Mouse (Mus musculus): ENCODE measurements around the gene Figla.
"Not testable (repeated sequence)": the region's sequence is repeated elsewhere in the genome, so short reads cannot be mapped to it uniquely, and the experiment has no call there.

The Figla gene

DNA sequence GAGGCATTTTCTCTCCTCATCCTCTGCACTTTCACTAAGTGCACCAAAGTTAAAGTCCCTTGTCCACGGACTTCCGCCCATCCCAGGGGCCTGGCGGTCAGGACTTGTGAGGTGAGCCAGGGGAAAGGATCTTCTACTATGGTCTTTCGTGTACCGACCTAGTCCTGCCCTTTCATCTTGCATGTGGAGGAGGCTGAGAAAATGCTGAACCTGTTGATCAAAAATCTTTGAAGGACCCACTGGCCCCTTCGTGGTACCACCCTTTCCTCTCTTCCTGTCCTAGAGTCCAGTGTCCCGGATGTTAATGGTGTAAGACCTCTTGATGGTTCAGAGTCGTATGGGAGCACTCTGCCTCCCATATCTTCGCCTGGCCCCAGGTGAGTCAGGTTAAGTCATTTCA is at the start of gene Figla:
TSS of gene Figla (plus strand) at position 301 of the 400 bp plus-strand sequence.
- DNase-seq = no peak

DNA sequence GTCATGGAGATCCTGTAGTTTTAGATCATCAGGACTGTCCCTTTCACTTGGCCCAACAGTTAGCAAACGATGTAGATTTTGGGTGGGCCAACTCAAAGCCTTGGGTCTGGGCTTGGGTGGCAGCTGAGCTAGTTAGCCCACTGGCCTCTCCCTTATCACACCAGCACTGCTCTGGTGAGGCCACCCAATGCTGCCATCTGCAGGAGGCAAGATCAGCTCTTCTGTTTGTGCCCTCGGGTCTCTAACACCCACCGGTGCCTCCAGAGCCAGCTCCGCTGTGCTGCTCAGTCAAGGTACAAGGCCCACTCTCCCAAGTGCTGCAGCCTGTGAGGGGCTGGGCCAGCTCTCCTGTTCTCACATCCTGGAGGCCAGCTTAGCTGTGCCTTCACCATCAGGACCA is 49.3 kb upstream of the Figla start:
- DNase-seq = peak; percentile 56

DNA sequence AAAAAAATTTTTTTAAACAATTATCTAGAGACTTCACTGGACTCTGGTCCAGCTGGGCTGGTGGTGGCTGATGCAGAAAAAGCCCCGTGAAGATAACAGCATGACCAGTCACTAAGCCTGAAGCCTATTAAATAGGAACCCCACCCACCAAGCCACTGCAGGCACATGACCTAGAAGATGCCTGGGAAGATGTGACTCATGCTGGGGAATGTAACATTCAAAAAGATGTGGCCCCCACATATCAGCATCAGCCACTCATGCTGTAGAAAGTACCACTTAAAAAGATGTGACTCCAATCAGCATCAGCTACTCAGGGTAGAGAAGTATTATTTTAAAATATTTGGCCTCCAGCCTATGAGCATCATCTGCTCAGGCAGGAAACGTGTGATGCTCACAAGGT is 46.1 kb upstream of the Figla start:
- DNase-seq = no peak

DNA sequence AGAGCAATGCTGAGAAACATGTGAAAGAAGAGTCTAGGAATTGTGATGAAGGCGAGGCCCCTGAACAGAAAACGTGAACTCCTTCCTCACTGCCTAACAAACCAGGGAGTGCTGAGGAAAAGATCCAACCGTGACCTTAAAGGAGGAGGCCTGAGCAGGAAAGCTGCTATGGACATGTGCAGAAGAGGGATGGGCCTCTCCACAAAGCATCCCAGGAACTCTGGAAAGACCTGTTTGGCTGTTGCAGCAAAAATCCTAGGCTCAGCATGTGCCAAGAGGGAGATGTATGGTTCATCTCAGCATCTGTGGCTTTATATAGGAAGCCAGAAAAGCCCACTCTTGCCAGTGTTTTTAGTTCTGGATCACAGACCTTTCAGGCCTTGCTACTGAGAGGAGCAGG is 43.3 kb upstream of the Figla start:
- DNase-seq = no peak

DNA sequence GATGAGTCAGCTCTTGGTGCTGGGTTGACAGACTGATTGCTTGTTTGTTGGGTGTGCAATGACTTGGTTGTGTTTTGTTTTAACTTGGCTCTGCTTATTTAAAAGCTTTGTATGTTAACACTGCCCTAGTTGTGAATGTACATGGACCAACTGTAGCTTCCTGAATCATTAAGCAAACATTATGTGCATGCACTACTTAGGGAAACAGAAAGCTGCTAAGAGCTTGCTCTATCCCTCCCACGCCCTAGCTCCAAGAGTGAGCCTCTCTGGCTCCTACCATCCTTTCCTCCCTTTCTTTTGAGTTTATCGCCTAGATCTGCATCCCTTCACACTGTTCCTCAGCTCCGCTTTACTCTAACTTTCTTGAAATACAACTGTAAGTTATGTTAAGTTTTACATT is 42.6 kb upstream of the Figla start:
- DNase-seq = no peak

DNA sequence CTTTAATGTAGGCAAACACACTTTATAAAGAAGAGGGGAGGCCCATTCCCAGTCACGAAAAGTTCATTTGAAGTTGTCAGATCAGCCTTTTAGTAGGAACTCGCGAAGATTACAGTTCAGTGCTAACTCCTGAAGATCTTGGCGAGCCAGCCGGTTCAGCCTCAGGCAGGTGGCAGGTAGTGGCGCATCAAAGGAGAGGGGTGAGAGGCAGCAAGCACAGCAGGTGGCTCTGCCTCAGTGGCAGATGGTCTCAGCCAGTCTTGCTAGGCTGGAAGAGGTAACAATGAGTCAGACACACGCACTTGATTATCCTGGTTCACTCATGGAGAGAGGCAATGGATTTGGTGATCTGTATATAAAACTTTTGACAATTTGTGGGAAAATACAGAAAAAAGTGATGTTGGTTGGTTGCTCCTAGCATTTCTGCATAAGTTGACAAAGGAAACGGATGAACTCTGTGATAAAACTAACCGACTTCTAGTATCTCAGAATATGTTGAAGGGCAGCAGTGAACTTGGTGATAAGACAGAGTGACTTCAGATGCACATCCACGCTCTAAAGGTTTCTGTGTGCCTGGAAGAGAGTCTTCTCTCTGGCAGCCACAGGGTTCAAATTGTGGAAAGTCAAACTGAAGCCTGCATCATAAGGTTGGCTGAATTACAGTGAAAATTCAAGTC is 40.9 kb upstream of the Figla start:
- no peak for DNase-seq

DNA sequence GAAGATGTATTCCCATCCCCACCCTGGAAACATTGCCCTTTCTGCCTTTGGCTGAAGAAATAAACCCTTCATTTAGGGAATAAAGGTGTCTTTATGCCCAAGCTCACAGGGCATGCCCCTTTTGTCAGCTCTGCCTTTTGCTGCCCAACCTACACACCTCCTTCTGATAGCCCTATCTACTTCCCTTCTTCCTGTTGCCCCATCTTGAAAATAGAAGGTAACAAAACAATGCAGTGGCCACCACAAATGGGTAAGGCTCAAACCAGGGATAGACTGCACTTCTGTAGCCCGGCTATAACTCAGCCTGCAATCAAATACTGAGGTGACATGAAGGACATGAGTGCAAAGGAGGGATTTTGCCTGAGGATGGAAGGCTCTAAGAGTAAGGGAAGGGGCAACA is 40.2 kb upstream of the Figla start:
- no peak for DNase-seq

DNA sequence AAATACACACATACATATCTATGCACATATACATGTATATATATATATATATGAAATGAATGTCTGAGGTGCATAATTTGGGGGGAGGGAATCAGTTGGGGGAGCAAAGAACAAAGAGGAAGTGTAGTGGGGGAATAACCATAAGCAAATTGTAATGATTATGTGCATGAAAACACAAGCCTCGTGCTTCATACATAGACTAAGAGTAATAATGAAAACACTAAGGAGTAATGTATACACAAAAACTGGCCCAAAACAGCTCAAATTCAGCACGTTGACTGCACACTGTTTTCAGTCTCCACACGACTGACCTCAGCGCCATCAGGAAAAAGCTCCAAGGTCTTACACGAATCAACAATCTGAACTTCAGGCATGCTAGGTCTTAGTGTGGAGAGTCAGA is 39.7 kb upstream of the Figla start:
- DNase-seq = no peak

DNA sequence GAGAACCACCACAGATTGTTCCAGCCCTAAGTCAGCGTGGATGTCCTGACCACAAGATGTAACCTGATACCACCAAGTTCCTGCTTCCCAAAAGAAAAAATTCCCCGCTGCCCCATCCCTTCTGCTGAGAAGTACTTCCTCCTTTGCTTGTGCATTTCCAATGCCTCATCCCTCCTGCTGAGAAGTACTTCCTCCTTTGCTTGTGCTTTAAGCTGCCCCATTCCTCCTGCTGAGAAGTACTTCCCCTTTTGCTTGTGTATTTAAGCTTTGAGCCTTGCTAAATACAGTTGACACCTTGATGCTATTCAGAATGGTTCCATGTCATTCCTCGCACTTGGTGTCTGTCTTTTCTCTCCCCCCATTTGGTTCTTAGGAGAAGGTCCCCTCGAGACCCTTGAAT is 37.2 kb upstream of the Figla start:
- not testable (repeated sequence) for DNase-seq

DNA sequence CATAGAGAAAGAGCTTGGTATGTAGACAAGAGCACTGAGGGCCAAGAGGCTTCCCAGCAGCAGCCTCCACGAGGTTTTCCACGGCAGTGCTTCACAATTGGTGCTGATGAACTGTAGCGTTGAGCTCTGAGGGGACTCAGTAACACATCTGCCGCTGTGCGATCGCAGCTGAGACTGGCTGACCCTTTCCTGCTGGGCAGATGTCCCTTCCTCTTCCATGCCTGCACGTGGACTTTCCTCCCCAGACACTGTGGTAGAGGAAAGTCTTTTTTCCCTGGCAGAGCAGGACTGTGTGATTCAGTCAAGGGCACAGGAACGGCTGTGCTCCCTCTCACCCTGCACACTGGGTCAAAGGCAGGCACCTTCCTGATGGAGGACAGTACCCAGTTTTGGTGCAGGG is 31.6 kb upstream of the Figla start:
- DNase-seq = no peak

DNA sequence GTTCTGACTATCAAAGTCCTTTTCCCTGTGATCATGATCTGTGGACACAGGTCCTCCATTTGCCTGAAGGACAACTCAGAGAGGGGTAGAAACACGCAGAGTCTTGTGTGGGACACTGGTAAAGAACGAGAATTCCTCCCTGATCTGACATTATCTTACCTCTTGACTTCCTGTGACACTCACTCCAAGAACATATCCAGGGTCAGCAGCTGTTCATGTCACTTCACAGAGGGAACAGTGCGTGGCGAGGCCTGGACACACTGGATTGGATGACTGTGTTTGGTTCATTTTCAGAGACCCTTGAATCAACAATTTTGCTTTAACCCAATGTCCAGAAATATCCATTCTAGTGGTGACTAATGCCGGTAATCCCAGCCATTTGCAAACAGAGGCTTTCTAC is 26.4 kb upstream of the Figla start:
- not testable (repeated sequence) for DNase-seq

DNA sequence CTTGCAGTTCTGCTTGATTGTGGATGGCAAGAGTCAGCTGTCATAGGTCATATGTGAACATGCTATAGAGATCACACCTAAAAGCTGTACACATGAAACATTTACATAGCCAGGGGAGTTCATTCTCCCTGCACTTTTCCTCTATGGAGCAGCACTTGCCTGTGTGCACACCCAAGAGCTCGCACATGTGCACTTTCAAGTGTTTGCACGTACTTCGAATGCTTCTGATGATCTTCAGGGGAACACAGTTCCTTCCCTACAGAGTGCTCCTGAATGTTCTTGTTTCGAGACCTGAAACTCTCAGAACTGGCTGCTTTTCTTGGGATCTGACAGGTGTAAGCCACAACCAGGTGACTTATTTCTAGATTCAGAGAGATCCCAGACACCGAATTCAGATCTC is 25.2 kb upstream of the Figla start:
- DNase-seq = not testable (repeated sequence)

DNA sequence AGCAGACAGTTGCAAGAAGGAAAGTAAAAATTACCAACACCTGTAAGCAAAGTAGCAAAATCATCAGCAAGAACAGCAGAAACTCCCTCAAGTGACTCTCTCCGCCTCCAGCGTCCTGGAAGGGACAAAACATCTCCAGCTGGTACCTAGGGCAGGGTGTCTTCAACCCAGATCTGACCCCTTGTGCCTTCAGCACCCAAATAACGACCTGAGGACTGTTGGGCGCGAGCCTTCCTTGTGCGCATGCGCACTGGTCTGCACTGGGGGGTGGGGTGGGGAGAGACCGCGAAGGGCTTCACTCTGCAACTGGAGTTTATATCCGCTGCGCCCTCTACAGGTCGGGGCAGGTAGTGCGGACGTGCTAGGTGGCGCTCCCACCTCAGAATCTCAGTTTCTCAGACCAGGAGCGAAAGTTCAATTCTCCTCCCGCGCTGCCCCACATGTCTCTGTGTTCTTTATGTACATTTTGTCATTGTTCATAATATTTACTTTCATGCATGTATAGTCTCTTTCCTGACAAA is 12.5 kb upstream of the Figla start:
- DNase-seq = peak; percentile 28

DNA sequence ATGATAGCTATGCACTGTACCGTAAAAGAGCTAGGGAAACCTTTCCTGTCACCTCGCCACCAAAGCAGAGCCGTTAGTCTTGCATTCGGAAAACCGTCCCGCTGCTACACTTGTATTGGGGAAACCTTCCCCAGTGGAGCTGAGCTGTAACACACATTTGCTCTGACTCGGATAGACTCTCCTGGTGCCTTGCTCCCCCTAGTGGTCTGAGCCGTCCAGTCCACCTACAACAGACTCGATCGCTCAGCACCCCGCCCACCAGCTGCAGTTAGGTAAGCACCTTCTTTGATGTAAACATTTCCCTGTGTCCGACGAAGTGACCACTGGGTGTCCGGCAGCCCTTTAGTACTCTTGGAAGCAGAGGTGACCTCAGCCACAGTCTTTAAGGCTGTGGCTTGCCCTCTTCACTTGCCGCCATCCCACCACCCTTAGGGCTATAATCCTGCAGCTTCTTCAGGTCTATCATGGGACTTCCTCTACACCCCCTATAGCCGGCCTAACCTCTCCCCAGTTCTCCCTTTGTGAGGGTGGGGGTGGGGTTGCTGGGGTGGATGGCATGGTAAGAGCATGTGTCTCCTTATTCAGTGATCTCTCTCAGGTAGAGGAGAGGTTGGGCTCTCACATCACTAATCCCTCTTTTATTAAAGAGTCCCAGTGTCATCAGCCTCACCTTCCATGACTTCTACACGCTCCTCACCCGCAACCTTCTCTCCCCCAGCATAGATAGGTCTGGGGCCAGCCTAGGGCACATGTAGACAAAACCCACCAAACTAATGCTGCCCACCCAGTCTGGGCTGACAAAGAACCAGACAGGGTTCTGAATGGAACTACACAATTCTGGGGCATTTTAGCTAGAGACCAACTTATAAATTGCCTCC is 11.5 kb upstream of the Figla start:
- DNase-seq = peak; percentile 75

DNA sequence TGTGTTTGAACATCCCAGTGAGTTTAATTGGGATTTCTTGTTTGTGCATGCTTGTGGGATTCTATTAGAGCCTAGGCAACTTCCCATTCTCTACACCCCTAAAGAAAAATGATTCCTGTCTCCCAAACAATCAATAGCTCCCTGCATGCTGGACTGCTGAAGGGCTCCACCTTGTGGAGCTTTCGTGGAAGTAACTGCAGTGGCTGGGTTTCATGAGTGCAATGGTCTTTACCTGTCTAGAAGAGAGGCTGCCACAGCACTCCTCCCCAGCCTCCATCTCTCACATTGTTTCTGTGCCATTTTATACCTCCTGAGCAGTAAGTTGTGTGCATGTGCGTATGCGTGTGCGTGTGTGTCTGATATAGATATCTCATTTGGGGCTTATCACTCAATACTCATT is 6.0 kb upstream of the Figla start:
- peak; percentile 52 for DNase-seq

DNA sequence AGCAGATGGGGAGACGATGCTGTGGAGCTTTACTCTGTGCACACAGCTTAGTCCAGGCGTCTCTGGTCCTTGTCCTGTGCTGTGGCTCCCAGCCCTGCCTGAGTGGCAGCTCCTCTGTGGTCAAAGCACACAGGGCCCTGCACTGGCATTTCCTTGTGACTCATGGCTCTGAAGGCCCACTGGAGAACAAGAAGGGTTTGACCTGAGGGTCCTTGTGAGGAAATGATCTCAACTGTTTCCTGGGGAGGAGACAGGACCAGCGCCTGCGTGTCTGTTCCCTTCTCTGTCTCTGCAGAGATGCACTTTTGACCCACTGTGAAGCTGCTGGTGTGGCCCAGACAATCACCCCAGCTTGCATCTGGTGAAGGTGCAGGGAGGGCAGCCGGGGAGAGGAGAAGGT is 1.2 kb upstream of the Figla start:
- peak; percentile 5 for DNase-seq

DNA sequence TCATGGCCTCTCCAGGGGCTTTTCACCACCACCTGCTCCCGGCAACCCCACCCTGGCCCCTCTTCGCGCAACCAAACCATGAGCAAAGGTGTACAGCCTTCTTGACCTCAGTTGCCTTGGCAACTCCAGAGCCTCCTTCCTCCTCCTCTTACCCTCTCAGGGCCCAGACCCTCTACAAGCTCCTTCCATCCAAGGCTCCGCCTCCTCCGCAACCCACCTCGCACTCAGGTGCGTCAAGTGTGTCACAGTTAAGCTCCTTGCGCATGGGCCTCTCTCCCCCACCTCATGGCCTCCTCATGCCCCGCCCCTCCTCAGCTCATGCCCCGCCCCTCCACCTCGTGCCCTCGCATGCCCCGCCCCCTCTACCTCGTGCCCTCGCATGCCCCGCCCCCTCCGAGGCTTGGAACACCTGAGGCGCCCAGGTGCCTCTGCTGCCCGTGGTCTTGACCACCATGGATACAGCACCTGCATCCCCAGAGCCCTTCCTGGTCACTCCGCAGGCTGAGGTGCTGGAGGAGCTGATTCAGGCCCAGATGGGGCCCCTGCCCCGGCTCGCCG is 901 bp downstream of the Figla start:
- no peak for DNase-seq

DNA sequence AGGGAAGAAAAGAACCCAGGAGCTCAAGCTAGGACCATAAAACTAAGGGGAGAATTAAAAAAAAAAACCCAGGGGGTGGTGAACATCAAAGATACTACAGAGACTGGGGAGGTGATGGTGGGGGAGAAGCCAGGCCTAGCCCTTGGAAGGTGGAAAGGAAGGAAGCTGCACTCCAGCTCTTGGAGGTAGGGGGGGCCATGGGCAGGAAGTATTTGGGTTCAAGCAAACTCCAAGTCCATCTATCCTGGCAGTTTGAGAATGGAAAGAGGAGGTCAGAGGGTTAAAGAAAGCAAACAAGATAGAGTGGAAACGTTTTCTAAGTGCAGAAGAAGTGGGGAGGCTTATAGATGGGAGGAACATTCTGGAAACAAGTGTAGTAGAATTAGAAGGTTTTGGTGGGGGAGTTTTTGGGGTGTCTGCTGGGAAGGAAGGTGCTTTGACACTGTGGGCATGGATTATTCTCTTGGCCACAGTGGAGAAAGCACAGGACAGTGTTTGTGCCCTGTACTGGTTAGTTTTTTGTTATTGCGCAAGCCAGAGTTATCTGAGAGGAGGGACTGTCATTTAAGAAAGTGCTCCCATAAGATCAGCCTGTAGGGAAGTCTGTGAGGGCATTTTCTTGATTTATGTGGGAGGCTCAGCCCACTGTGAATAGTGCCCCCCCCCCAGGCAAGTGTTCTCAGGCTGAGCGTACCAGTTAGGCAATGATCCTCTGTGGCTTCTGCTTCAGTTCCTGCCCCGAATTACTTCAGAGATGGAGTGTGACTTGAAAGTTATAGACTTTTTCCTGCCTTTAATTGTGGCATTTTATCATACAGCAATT is 3.7 kb downstream of the Figla start:
- DNase-seq = no peak

DNA sequence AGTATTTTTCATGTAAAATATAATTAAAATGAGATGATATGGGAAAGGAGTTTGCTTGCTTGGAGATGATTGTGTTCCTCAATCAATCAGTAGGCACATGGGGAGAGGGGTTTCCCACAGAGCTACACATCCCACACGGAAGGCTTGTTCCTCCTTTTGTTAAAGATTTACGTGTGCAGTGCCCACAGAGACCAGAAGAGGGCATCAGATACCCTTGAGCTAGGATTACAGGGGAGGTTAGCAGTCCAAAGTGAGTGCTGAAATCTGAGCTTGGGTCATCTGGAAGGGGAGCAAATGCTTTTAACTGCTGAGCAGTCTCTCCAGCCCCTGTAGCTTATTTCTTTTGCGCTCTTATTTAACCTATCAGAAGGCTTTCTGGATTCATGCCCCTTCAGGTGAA is 5.0 kb downstream of the Figla start:
- peak; percentile 44 for DNase-seq

DNA sequence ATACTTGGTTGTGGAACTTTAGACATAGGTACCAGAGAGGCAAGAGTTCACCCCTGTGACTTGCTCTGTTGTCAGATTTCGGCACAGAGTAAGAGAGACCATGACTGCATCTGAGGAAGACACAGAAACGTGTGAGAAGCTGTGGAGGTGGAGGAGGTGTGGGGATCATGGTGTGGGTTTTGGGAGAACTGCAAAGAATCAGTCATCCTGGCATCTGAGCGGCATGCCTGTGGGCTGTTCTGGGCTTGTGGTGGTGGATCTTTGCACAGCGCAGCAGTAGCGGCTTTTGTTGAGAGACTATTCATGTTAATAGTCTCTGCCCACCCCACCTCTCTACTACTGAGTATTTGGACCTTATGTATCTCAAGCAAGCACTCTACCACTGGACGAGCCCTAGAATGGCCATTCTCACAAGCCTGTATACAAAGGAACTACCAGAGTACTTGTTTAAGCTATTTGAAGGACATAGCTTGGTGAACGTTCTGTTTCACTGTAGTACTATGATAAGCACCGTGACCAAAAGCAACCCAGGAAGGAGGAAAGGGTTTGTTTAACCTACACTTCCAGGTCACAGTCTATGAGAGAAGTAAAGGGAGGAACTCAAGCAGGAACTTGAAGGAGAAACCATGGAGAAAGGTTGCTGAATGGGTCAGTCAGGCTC is 10.8 kb downstream of the Figla start:
- DNase-seq = no peak

DNA sequence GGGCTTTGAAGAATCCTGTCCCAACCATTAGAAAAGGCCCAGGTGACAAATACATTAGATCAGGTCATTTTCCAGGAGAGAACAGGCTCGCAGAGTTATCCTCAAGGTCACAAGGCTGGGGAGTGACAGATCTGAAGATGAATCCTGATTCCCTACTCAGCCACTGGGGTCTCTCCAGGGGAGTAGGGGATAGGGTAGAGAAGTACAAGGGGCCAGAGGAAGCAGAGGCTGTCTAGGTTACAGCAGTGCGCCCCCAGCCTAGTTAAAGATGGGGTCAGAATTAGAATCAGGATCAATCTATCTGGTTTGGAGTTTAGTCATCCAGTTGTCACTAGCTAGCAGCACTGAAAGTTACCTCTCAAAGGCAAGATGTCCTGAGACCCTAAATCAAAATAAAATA is 12.2 kb downstream of the Figla start:
- DNase-seq = no peak

DNA sequence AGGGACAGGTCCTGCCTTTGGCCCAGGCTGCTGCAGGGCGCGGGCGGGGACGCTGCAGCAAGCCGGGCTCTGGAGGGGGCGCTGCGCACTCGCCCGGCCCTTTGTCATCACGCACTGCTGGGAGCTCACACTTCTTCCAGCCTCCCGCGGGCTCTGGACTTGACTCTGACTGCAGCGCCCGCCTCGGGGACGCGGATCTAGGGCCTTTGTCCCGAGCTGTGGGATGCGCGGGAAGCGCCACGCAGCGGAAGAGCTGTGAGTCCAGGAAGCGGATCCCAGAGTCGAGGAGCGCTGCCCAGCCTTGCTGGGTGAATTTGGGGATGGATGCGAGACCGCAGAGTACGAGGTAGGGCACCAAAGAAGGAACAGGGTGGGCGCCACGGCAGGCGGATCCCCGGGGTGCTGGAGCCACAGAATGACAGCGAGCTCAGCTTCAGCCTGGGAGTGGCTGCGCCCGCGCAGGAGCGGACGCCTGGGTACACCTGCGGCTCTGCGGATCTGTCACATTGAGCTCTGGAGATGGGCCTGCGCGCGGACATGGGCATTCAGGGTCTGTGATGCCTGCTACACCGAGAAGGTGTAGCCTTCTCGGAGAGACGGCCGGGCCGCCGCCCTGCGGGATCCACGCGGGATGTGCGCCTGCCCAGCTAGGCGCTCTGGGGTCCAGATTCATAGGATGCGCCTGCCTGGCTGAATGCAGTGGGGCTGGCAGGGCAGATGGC is 12.8 kb downstream of the Figla start, which contains the start of gene Add2:
TSS of gene Add2 (plus strand) at position 81 of the 722 bp plus-strand sequence.
- no peak for DNase-seq
